Mouse (Mus musculus) E14TG2a.4 (cell line): ENCODE results near the gene Ppfia2.

Experiments used
- CTCF ChIP-seq: conservative IDR thresholded peaks from 2 replicates; pipeline ENCODE4 v1.5.1; 2014; ENCODE audit warnings: low read length
- NANOG ChIP-seq: IDR thresholded peaks from 2 replicates; pipeline ENCODE4 v1.6.1; 2014; ENCODE audit warnings: borderline replicate concordance, low read length, mixed read lengths
- POU5F1 ChIP-seq: IDR thresholded peaks from 2 replicates; pipeline ENCODE4 v1.6.1; 2014; ENCODE audit warnings: low read length, borderline replicate concordance

GRCm38 (mm10) chr10:106596976-106597375, 126.8 kb downstream of the Ppfia2 start:
- TF ChIP-seq CTCF (no peak), POU5F1 (no peak), NANOG (no peak)
